Mouse (Mus musculus): Measurements from ENCODE around the gene Poc5. TPM values are rescaled to one million over a fixed set of nuclear protein-coding genes. Genes with fewer than 3 reads are reported as not detected.

Gene Poc5
- polyA plus RNA-seq (2015; fragmentation: Nextera tagmentation; extraction: Ambion mirVana) = 7.0 and 7.3 TPM in 2 replicates

DNA sequence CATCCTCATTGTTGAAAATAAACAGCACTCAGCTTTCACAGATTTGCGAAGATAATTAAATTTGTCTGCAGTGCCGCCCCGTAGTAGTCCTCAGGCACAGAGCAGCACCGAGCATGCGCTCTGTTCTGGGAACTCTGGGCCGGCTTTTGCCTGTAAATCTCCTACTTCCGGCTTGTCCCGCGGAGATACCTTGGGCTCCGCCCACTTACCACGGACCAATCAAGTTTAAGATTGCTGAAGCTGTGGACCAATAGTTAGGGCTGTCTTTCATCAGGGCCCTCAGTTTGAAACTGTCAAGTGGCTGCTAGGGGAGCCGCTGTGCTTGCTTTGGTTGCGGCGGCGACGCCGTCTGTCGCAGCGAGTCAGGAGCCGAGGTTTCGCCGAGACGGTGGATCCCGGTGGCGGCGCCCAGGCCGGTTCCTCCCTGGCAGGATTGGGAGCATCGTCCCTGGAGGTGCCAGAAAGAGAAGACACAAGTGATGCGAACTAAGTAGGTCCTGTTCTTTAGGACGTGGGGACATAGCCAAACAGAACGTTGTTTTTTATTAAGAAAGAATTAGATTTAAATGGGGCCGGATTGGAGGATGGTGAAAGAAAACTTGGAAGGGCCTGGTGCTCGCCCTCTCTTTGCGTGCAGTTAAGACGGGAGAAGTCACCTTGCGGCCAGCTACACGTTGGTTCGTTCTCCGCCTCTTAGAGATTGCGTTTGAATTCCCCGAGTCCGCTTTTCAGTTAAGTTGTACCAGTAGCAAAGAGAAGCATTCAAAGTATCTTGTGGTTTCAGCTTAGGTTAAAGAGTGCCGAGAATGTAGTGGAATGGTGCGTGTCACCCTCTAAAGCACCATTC lies at the start of gene Poc5:
Gene Poc5, plus strand, starts transcription at position 253 of the 847 bp plus-strand sequence.

Other genes with a start within 250 kb of the Poc5 start
- 0.10 TPM in 1 of 2 replicates, not detected in the other for gene Ankdd1b, start 82.9 kb downstream of the Poc5 start, polyA plus RNA-seq (2015; fragmentation: Nextera tagmentation; extraction: Ambion mirVana)
- not detected in 2 replicates for gene Gm17622, start 102.4 kb downstream of the Poc5 start, polyA plus RNA-seq (2015; fragmentation: Nextera tagmentation; extraction: Ambion mirVana)
- gene Polk, start 154.3 kb downstream of the Poc5 start, polyA plus RNA-seq (2015; fragmentation: Nextera tagmentation; extraction: Ambion mirVana) = 4.7 and 4.9 TPM in 2 replicates
- 6.2 and 6.8 TPM in 2 replicates for gene Col4a3bp, start 154.3 kb downstream of the Poc5 start, polyA plus RNA-seq (2015; fragmentation: Nextera tagmentation; extraction: Ambion mirVana)

Measured in spleen, postnatal 0 days (tissue).